Mouse (Mus musculus) kidney, embryonic 15.5 days (tissue): ENCODE data around the gene Hist4h4. TPM values are rescaled to one million over a fixed set of nuclear protein-coding genes. Genes with fewer than 3 reads are reported as not detected.

Experiments
- ATAC-seq: fragments of 200-750 bp; cut with Nextera tagmentation; replicated peaks from 2 replicates; pipeline ENCODE4 v1.8.0; 2017; ENCODE audit warnings: moderate TSS enrichment; ENCODE audit not compliant: low FRiP score
- H3K27ac ChIP-seq: fragments of 300-500 bp; sonication (generic); 2 replicates; pipeline ENCODE4 v1.5.1; 2015; ENCODE audit warnings: mild to moderate bottlenecking, inconsistent platforms
- H3K27me3 ChIP-seq: fragments of 300-500 bp; sonication (generic); 2 replicates; pipeline ENCODE4 v1.6.1; 2015; ENCODE audit warnings: inconsistent platforms
- H3K36me3 ChIP-seq: fragments of 300-500 bp; sonication (generic); 2 replicates; pipeline ENCODE4 v1.6.1; 2015; ENCODE audit warnings: inconsistent platforms
- H3K4me1 ChIP-seq: fragments of 300-500 bp; sonication (generic); 2 replicates; pipeline ENCODE4 v1.6.1; 2015; ENCODE audit warnings: inconsistent platforms
- H3K4me2 ChIP-seq: fragments of 300-500 bp; sonication (generic); 2 replicates; pipeline ENCODE4 v1.6.1; 2015; ENCODE audit warnings: moderate library complexity, mild to moderate bottlenecking, inconsistent platforms
- H3K4me3 ChIP-seq: fragments of 300-500 bp; sonication (generic); replicated peaks from 2 replicates; pipeline ENCODE4 v1.5.1; 2015; ENCODE audit warnings: mild to moderate bottlenecking, inconsistent platforms
- H3K9ac ChIP-seq: fragments of 300-500 bp; sonication (generic); 2 replicates; pipeline ENCODE4 v1.6.1; 2015; ENCODE audit warnings: mild to moderate bottlenecking, inconsistent platforms
- H3K9me3 ChIP-seq: fragments of 300-500 bp; sonication (generic); replicated peaks from 2 replicates; pipeline ENCODE4 v1.6.1; 2016; ENCODE audit warnings: inconsistent platforms
- WGBS: fragments of 180-500 bp; shearing (Covaris S2); methylation state at CpG from one replicate; pipeline ENCODE4 v1.1.7; 2015; ENCODE audit warnings: mixed read lengths; 5-methylcytosine and 5-hydroxymethylcytosine counted together
- polyA plus RNA-seq: library from polyadenylated mRNA; unstranded; fragments of >200 nt; fragmentation: Nextera tagmentation; extraction: Ambion mirVana; gene quantifications from 2 replicates; pipeline ENCODE4 v1.2.1, GENCODE M21; 2015

Gene Hist4h4
- polyA plus RNA-seq, 1 experiment from 2014 or later = 0.69 TPM

- WGBS = 83% methylated on average over 10 of the region's 10 CpGs
These were observed 7.0 kb upstream of the Hist4h4 start for GRCm38 (mm10) chr6:136811196-136811595.

GRCm38 (mm10) chr6:136809673-136810072 is 5.5 kb upstream of the Hist4h4 start:
- peak overlapping the region; percentile 90 for H3K4me3 ChIP-seq
- H3K4me2 ChIP-seq = peak overlapping the region; percentile 94
- peak overlapping the region; percentile 62; the same call in 1 of the 2 replicates for H3K9ac ChIP-seq
- H3K27ac ChIP-seq = no peak overlapping the region
- no peaks in the 10 kb centered on the region for H3K27me3 ChIP-seq
- peaks cover 36% of the 10 kb centered on the region for H3K36me3 ChIP-seq
- ATAC-seq = no peak
- no peaks in the 10 kb centered on the region for H3K9me3 ChIP-seq
- H3K4me1 ChIP-seq = peaks cover 26% of the 10 kb centered on the region
- 67% methylated on average over 13 of the region's 13 CpGs for WGBS

More at GRCm38 (mm10) chr6:136811196-136811595, 7.0 kb upstream of the Hist4h4 start:
- no peak overlapping the region for H3K4me3 ChIP-seq
- H3K4me2 ChIP-seq = no peak overlapping the region
- H3K27me3 ChIP-seq = no peaks in the 10 kb centered on the region
- H3K36me3 ChIP-seq = peaks cover 50% of the 10 kb centered on the region
- no peak overlapping the region for H3K27ac ChIP-seq
- no peak overlapping the region for H3K9ac ChIP-seq
- no peaks in the 10 kb centered on the region for H3K9me3 ChIP-seq
- peaks cover 19% of the 10 kb centered on the region for H3K4me1 ChIP-seq
- no peak for ATAC-seq

- 34% methylated on average over 14 of the region's 14 CpGs for WGBS
- no peak for ATAC-seq
- Histone ChIP-seq H3K9ac (peak overlapping the region; percentile 62), H3K4me3 (peak overlapping the region; percentile 90), H3K4me1 (peaks cover 26% of the 10 kb centered on the region), H3K27ac (peak overlapping the region; percentile 69; the same call in 1 of the 2 replicates), H3K27me3 (no peaks in the 10 kb centered on the region), H3K36me3 (peaks cover 31% of the 10 kb centered on the region), H3K9me3 (no peaks in the 10 kb centered on the region), H3K4me2 (peak overlapping the region; percentile 94)
These were observed 4.9 kb upstream of the Hist4h4 start for GRCm38 (mm10) chr6:136809077-136809476.

GRCm38 (mm10) chr6:136808631-136809046 is 4.4 kb upstream of the Hist4h4 start:
- Histone ChIP-seq H3K4me1 (peaks cover 26% of the 10 kb centered on the region), H3K9ac (peak overlapping the region; percentile 62), H3K4me3 (peak overlapping the region; percentile 90), H3K4me2 (peak overlapping the region; percentile 94), H3K36me3 (peaks cover 26% of the 10 kb centered on the region), H3K27ac (peak overlapping the region; percentile 69; the same call in 1 of the 2 replicates), H3K27me3 (no peaks in the 10 kb centered on the region), H3K9me3 (no peaks in the 10 kb centered on the region)
- WGBS = under 1% methylated on average over 28 of the region's 28 CpGs
- peak; percentile 10 for ATAC-seq

GRCm38 (mm10) chr6:136808014-136808417 is 3.8 kb upstream of the Hist4h4 start, which contains the start of gene H2afj:
H2afj (plus strand) TSS chr6:136808244.
- WGBS = under 1% methylated on average over 34 of the region's 34 CpGs
- H3K4me2 ChIP-seq = peak within 1 kb of the TSS; percentile 94
- peak; percentile 88 for ATAC-seq
- no peaks in the 10 kb centered on the region for H3K9me3 ChIP-seq
- peak within 1 kb of the TSS; percentile 90 for H3K4me3 ChIP-seq
- peak within 1 kb of the TSS; percentile 91 for H3K27ac ChIP-seq
- no peaks in the 10 kb centered on the region for H3K27me3 ChIP-seq
- H3K9ac ChIP-seq = peak within 1 kb of the TSS; percentile 62
- peaks cover 32% of the 10 kb centered on the region for H3K4me1 ChIP-seq
- H3K36me3 ChIP-seq = peaks cover 20% of the 10 kb centered on the region

- Histone ChIP-seq H3K9me3 (no peaks in the 10 kb centered on the region), H3K4me3 (peak overlapping the region; percentile 90), H3K27me3 (no peaks in the 10 kb centered on the region), H3K9ac (peak overlapping the region; percentile 38), H3K36me3 (peaks cover 15% of the 10 kb centered on the region), H3K27ac (peak overlapping the region; percentile 91), H3K4me2 (peak overlapping the region; percentile 94), H3K4me1 (peaks cover 35% of the 10 kb centered on the region)
- ATAC-seq = 0 out of 2 replicates have a peak, but pooled peaks have one; percentile 0
- WGBS = 44% methylated on average over 18 of the region's 18 CpGs
These were observed 3.3 kb upstream of the Hist4h4 start for GRCm38 (mm10) chr6:136807395-136808013.

- no peak for ATAC-seq
- H3K4me1 ChIP-seq = peaks cover 35% of the 10 kb centered on the region
- H3K36me3 ChIP-seq = peaks cover 8% of the 10 kb centered on the region
- H3K9ac ChIP-seq = no peak overlapping the region
- WGBS = 69% methylated on average over 5 of the region's 5 CpGs
- H3K4me3 ChIP-seq = no peak overlapping the region
- no peaks in the 10 kb centered on the region for H3K27me3 ChIP-seq
- peak overlapping the region; percentile 94; the same call in 1 of the 2 replicates for H3K4me2 ChIP-seq
- H3K9me3 ChIP-seq = no peaks in the 10 kb centered on the region
- peak overlapping the region; percentile 91; the same call in 1 of the 2 replicates for H3K27ac ChIP-seq
These were observed 2.6 kb upstream of the Hist4h4 start for GRCm38 (mm10) chr6:136806819-136807218.

GRCm38 (mm10) chr6:136805409-136805775 is 1.2 kb upstream of the Hist4h4 start:
- Histone ChIP-seq H3K27me3 (no peaks in the 10 kb centered on the region), H3K27ac (peak overlapping the region; percentile 100), H3K4me1 (peaks cover 35% of the 10 kb centered on the region), H3K4me3 (no peak overlapping the region), H3K9ac (no peak overlapping the region), H3K4me2 (no peak overlapping the region), H3K9me3 (no peaks in the 10 kb centered on the region), H3K36me3 (peaks cover 5% of the 10 kb centered on the region; the same call in 1 of the 2 replicates)
- 88% methylated on average over 1 of the region's 1 CpGs for WGBS
- no peak for ATAC-seq

- WGBS = 32% methylated on average over 9 of the region's 9 CpGs
- H3K9me3 ChIP-seq = no peaks in the 10 kb centered on the region
- H3K27ac ChIP-seq = peak overlapping the region; percentile 100
- no peak for ATAC-seq
- no peaks in the 10 kb centered on the region for H3K27me3 ChIP-seq
- H3K4me1 ChIP-seq = peaks cover 35% of the 10 kb centered on the region
- peak overlapping the region; percentile 88 for H3K4me2 ChIP-seq
- H3K36me3 ChIP-seq = no peaks in the 10 kb centered on the region
- H3K4me3 ChIP-seq = peak overlapping the region; percentile 78
- peak overlapping the region; percentile 48 for H3K9ac ChIP-seq
These were observed 642 bp upstream of the Hist4h4 start for GRCm38 (mm10) chr6:136804705-136805408.

GRCm38 (mm10) chr6:136803093-136803738 is 999 bp downstream of the Hist4h4 start:
- H3K4me2 ChIP-seq = peak overlapping the region; percentile 88
- peak overlapping the region; percentile 78 for H3K4me3 ChIP-seq
- no peaks in the 10 kb centered on the region for H3K27me3 ChIP-seq
- peak overlapping the region; percentile 100 for H3K27ac ChIP-seq
- H3K36me3 ChIP-seq = no peaks in the 10 kb centered on the region
- peak; percentile 2; the same call in 1 of the 2 replicates for ATAC-seq
- H3K9ac ChIP-seq = peak overlapping the region; percentile 93
- H3K9me3 ChIP-seq = no peaks in the 10 kb centered on the region
- WGBS = 20% methylated on average over 12 of the region's 12 CpGs
- peaks cover 22% of the 10 kb centered on the region for H3K4me1 ChIP-seq

- no peaks in the 10 kb centered on the region for H3K36me3 ChIP-seq
- no peak for ATAC-seq
- no peak overlapping the region for H3K27ac ChIP-seq
- peaks cover 16% of the 10 kb centered on the region for H3K4me1 ChIP-seq
- 86% methylated on average over 6 of the region's 6 CpGs for WGBS
- no peak overlapping the region for H3K4me2 ChIP-seq
- no peaks in the 10 kb centered on the region for H3K27me3 ChIP-seq
- no peaks in the 10 kb centered on the region for H3K9me3 ChIP-seq
- no peak overlapping the region for H3K4me3 ChIP-seq
- H3K9ac ChIP-seq = no peak overlapping the region
These were observed 2.9 kb downstream of the Hist4h4 start for GRCm38 (mm10) chr6:136801274-136801673.

- H3K27ac ChIP-seq = no peak overlapping the region
- WGBS = 92% methylated on average over 8 of the region's 8 CpGs
- no peak overlapping the region for H3K9ac ChIP-seq
- no peaks in the 10 kb centered on the region for H3K9me3 ChIP-seq
- no peak overlapping the region for H3K4me2 ChIP-seq
- H3K27me3 ChIP-seq = no peaks in the 10 kb centered on the region
- no peak overlapping the region for H3K4me3 ChIP-seq
- peaks cover 16% of the 10 kb centered on the region for H3K4me1 ChIP-seq
- no peak for ATAC-seq
- no peaks in the 10 kb centered on the region for H3K36me3 ChIP-seq
These were observed 3.5 kb downstream of the Hist4h4 start for GRCm38 (mm10) chr6:136800710-136801109.
